Comparison of ENCODE assay signal across 8 mouse cellular contexts in the genomic region with DNA sequence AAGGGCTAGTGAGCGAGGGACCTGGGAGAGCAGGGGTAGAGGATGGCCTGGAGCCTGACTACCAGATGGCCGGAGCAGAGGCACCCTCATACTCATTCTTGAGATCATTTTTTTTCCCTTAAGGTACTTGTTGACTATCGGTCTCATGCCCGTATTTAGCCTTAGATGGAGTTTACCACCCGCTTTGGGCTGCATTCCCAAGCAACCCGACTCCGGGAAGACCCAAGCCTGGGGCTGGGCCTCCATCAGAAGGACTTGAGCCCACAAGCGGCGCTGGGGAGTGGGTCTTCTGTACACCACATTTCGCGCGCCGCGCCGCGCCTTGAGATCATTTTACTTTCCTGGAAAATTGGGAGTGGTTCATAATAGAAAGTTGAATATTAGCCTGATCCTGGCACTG.
DNase-seq lines count a peak whose midpoint lies in the region; ATAC-seq lines count a peak whose summit lies in the region.

No protein-coding gene starts in this region.

- ATAC-seq in inflammation-experienced regulatory T-cells, adult 6 months = peak; percentile 79
- ATAC-seq in megakaryocyte, adult 5-6 weeks (ENCODE audit: poor library complexity, severe bottlenecking) = peak; percentile 82

- intact Hi-C loops in gastrocnemius, postnatal 14 days (cut with DNase I; ENCODE audit: low total_unique reads) = no loop called here

- DNase-seq in ZHBTc4 (ENCODE audit: low read depth, low spot score) = peak; percentile 100
- peak; percentile 99 to 100 for DNase-seq in cerebellum, postnatal 4 days (ENCODE audit: low spot score in 2 of 2)
- peak; percentile 99 for DNase-seq in gastrocnemius, postnatal 14 days
- DNase-seq in left cerebral cortex, adult 8-10 months (ENCODE audit: low spot score in 2 of 2) = peak; percentile 70 to 98
- peak; percentile 81 to 92 for DNase-seq in right cerebral cortex, postnatal 36 days (ENCODE audit: low spot score in 2 of 2)
- DNase-seq in yolk sac, embryonic 10.5 days (ENCODE audit: low spot score) = peak; percentile 99

Comparison
In these comparisons a context has a peak if more than half of its experiments do, and no peak if none do; other contexts are left out.
1. Peak in every context shown above with its lines: DNase-seq and ATAC-seq.